Mouse (Mus musculus) CH12F3 (cell line): ENCODE results near the gene Emp1.

Source experiments
- in situ Hi-C: fragments of 300-500 bp; cut with MboI; formaldehyde crosslinking; loops from 2 replicates; pipeline ENCODE4 v1.14.3; 2020; ENCODE audit warnings: low sequenced_read_pairs

The Emp1 gene

DNA sequence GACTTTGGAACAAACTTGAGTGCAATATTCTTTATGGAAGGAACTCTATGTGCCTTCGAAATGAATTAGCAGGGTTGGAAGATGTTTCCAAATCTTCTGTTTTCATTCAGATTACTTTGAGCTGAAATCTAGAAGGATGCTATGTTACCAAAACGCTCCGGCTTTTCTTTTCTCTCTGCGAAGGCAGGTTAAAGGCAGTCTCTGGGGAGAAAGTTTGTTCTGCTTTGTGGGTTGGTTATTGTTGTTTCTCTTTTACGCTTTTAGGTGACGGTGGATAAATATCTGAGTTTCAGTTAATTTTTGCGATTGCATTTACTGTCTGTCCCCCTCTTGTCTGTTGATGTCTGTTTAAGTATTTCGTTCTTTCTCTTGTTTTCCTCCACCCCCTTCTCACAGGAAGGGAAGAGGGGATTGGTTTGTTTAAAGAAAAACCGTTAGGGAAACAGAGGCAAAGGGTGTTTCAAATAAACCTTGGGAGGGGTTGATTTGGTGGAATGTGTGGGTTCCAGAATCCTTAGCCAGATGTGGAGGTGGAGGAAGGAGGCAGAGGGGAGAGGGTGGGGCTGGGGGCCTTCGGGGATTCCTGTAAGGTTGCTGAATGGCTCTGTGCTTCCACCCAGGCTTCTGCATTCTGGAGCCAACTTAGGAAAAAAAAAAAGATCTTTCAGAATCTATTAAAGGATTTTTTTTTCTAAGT is 1.1 kb downstream of the Emp1 start:
- in situ Hi-C loops = loop anchor here (10.0 kb wide), 1 partner anchor 209 kb away; no protein-coding TSS in a partner anchor

DNA sequence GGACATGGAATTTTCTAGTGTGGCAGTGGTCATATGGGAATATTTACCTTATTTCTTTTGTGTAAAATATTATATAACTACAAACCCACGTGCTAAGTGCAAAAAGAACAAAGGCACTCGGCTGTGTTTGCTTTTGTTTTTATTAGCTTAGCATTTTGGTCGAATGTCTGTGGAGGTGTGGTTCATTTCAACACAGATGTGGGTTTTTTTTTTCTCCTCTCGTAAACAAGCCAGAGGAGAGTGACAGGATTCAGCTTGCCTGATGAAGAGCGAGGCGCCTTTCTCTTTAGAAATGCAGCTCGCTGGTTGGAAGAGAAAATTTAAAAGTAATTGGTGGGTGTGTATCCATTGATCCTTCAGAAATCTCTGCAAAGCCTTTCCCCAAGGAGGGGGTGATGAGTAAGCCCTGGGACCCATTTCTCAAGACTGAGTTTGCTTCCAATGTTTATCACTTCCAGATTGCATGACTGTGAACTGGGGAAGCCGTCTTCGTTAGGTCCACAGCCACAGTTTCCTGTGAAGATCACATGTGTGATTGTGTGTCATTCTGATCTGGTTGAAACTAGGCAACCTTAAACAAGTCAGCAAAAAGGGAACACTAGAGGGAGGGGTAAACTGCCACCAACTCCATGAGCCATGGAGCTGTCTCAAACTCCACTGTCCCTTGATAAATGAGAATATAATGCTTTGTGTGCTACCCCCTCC is 1.8 kb downstream of the Emp1 start:
- in situ Hi-C loops = loop anchor here (10.0 kb wide), 1 partner anchor 209 kb away; no protein-coding TSS in a partner anchor

DNA sequence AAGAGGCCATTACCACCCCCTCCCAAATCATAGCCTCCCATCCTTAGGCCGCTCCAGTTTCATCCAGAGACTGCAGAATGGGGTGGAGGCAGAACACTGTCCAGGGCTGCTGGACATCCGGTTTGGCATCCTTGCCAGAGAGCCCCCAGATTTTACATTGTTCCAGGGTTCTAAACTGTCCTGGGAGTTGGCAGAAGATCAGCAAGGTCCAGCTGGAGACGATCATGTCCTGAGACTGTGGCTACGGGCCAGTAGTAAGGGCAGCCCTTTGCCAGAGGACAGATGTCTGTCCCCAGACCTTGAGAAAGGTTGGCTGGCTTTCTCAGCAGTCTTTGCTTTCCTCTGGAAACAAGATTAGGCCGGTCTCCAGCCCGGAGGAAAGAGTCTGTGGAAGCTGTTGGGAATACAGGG is 2.6 kb downstream of the Emp1 start:
- in situ Hi-C loops = loop anchor here (10.0 kb wide), 1 partner anchor 210 kb away; no protein-coding TSS in a partner anchor

DNA sequence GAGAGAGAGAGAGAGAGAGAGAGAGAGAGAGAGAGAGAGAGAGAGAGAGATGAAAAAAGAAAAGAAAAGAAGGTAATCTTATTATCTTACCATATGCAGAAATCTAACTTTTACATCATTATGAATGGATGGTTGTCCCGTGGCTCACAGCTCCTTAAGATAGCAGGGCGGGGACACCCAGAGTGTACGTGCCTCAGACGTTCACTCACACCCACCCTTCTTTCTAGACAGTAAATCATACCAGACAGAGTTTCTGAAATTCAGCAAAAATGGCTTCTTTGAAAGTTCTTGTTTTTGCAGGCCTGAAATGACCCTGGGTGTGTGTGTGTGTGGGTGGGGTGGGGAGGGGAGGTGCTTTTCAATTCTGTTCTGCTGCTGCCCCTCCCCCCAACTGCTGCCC is 3.3 kb downstream of the Emp1 start:
- in situ Hi-C loops = loop anchor here (10.0 kb wide), 1 partner anchor 211 kb away; no protein-coding TSS in a partner anchor

DNA sequence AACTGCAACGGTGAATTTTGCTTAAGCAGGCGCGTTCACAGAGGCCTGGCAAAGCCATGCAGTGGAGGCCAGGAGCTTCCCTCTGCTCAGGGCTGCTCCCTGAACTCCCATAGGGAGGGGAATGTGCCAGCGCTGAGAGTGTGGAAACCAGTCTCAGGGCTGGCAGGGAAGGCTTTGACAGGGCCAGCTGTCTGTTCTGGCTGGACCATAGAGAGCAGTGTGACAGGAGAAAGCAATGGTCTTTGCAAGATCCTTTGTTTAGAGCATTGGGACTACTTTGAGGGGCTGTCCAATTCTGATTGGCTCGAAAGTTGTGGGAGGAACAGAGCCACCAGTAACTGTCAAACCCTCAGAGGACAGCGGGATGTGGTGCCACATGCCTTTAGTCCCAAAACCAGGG is 5.9 kb downstream of the Emp1 start:
- in situ Hi-C loops = loop anchor here (10.0 kb wide), 1 partner anchor 213 kb away; no protein-coding TSS in a partner anchor

DNA sequence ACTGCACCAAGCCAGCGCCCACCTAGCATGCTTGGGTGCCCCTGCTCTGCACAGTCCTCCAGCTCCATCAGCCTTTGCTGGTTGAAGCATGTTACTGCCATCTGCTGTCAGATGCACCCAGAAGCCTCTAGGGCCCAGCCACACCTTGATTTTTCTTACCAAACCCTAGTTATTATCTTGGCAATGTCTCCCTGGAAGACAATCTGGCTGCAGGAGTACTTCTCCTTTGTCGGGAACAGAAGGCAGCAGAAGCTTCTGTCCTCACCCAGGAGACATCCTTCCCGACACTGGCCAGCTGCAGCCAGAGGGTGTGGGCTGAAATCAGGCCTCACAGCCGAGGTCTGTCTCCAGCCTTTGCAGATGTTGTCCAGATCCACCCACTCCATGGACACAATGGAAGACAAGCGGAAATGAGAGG is 7.2 kb downstream of the Emp1 start:
- in situ Hi-C loops = loop anchor here (10.0 kb wide), 1 partner anchor 215 kb away; no protein-coding TSS in a partner anchor

DNA sequence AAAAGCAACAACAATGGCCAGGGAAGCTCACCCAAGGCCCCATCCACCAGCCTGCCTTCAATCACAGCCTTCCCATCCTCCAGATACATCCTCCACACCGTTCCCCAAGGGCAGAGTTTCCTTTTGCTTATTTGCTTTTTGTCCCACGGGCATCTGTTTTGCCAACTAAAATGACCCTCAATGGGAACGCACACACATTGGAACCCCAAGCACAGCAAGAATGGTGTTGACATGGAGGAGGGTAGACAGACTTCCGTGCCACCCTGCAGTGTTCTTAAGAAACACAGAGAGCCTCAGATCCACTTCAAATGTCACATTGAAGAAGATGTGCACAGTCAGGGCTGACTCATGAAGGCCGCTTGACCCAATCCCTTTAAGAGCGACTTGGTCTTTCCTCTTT is 8.6 kb downstream of the Emp1 start:
- in situ Hi-C loops = loop anchor here (10.0 kb wide), 1 partner anchor 126 kb away; no protein-coding TSS in a partner anchor

DNA sequence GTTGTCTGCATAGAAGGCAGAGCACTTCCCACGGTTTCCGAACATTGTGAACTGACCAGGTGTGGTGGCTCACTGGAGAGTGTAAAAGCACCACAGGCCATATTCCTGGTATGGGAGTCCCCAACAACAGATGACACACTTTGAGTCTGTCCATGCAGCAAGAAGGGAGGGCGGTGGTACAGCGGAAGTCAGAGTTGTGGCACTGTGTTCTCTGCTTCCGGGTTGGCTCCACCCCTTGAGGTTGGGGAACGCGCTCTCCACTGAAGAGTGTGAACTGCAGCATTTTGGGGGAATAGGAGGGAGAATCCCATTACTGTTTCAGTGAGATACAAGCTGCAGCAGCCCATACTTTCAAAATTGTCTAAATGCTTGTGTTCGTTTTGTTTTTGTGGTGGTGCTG is 11.0 kb downstream of the Emp1 start:
- in situ Hi-C loops = loop anchor here (10.0 kb wide), 1 partner anchor 129 kb away; no protein-coding TSS in a partner anchor

DNA sequence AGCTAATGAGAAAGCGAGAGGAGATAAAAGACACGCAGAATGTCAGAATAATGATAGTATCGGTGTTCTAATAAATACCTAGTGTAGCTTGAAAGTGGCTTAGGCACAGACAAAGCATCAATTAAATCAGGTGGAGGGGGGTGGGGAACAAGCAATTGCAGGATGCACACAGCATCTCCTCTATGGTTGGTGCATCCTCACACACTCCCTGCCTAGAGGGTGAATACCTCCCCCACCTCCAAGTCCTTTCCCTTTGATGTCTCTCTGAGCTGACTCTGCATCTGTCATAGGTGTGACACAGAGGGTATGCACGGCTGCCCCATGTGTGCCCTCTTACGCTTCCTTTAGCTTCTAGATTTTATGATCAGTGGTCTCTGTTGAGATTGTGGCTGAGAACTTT is 13.5 kb downstream of the Emp1 start:
- in situ Hi-C loops = loop anchor here (10.0 kb wide), 1 partner anchor 131 kb away; no protein-coding TSS in a partner anchor

DNA sequence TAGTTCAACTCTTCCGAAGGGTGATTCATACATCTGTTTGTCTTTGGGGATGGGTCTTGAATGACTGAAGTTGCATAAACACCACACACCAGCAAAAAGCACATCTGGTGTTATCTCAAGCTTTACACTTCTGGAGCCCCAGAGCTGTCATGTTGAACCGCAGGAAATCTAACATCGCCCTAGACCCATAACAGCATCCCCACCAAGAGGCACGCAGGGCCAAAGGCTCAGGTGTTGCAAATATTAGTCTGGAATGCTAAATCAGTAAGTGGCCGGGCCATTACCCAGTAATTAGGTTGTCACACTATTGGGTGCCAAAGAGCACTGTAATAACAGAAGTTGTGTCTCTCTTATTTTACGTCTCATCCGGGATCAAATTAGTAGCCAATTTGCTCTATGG is 13.9 kb downstream of the Emp1 start:
- in situ Hi-C loops = loop anchor here (10.0 kb wide), 1 partner anchor 131 kb away; no protein-coding TSS in a partner anchor

DNA sequence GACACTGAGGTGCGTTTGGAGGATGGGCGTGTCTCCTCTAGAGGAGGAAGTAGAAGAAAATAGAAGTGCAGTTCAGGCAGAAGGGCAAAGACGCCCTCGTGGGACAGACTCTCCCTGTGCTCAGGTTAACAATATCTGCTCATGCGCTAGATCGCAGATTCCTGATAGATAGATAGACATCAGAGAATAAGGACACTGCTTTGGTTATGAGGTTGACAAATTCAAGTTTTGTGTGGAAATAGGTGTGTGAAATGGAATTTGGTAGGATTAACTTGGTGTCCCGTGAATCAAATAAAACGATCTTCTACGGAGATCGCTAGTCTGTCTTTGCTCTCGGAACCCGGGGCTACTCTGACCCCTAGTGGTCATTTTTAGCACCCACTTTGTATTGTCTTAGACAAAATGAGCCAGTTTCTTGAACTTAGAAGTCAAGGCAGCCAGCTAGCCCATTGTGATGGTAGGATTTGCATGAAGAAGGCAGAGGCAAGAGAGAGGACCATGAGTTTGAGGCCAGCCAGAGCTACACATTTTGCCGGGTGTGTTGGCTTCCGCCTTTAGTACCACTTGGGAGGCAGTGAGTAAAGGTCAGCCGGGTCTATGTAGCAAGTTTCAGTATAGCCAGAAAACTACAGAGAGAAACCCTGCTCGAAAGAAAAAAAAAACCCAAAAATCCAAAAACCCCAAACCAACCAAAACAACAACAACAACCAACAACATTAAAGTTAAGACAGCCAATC is 15.4 kb downstream of the Emp1 start:
- in situ Hi-C loops = loop anchor here (10.0 kb wide), 1 partner anchor 133 kb away; no protein-coding TSS in a partner anchor

DNA sequence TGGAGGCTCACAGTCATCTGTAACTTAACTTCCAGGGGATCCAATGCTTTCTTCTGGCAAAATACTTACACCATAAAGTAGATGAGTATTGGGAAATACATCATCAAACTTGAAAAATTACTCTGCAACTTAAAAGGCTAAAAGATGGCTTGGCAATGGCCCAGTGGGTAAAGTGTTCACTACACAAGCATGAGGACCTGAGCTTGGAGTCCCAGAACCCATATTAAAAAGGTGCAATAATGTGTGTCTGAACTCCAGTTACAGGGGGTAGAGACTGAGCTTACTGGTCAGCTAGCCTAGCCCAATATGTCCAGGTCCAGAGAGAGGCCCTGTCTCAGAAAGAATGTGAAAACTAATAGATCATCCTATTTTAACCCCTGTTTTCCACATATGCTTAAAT is 21.6 kb downstream of the Emp1 start:
- in situ Hi-C loops = no loop called here

DNA sequence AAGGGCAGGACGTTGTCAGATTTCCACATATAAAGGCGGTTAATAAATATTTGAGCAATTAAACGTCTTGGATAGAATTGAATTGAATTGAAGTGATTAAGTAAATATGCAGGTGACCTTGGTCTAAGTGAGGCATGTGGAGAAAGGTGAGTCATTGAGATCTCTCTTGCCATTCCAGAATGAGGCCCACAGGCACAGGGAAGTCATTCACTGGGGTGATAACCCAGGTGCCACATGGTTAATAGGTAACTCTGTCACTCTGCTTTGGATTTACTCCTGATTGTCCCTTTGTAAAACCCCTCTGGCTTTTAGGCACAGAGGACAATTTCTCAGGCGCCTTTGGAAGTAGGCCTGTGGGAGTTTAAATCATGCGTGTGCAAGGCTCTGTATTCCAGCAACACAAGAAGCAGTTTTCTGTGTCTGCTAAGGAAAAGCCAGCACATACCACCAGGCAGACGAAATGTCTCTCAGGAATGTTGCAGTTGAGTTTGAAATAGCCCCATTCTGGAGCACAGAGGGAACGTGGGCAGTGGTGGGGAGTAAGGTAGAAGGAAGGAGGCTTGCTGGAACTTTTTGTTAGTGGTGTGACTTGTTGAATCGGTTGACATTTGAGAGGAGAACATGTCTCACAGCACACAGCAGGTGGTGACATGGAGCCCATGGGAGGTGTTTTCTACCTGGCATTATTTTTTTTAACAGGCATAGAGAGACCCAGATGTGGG is 23.6 kb downstream of the Emp1 start:
- in situ Hi-C loops = no loop called here

DNA sequence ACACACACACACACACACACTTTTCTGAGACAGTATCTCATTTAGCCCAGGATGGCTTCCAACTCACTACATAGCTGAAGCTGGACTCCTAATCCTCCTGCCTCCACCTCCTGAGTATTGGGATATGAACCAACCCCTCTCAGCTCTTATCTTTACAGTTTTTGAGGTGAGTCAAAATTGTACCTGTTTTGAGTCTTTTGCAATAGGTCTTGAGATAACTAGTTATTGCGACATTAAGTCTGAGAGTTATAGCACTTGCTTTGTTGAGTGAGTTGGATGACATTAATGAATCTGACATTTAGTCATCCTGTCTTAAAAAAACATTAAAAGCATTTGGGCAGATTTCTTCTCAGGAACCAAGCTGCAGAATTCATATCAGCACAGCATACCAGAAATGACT is 25.3 kb downstream of the Emp1 start:
- in situ Hi-C loops = no loop called here

DNA sequence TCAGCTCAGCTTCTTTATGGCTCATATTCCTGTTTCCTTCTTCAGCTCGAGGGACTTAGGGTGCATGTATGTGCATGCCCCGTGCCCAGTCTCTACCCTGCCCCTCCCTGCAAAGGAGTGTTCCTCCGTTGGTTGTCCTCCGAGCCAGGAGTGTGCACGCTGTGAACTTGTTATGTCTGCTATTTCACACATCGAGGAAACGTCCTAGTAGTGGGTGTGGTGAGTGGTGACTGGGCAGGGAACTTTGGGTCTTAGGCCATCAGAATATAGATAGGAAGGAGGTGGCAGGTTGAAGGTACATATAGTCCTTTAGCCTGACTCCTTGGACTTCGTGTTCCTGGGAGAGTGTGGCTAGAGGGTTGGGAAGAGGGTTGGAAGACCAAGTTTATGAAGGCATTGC is 26.4 kb downstream of the Emp1 start:
- in situ Hi-C loops = no loop called here

DNA sequence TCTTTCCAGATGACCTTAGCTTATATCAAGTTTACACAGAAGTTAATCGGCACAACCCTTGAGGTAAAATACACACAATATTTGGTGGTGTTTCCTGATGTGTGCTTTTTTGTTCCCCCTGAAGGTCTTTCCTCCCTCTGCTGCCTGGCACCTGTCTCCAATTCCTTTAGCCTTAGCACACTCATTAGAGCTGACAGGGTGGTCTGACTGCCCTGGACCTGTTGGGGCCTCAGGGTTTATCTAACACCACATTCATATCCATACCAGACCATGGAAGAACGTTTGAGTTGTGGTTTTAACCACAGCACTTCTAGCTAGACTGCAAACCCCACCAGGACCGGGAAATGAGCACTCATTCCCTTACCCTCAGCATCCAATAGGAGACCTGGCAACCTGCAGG is 28.1 kb downstream of the Emp1 start:
- in situ Hi-C loops = no loop called here

DNA sequence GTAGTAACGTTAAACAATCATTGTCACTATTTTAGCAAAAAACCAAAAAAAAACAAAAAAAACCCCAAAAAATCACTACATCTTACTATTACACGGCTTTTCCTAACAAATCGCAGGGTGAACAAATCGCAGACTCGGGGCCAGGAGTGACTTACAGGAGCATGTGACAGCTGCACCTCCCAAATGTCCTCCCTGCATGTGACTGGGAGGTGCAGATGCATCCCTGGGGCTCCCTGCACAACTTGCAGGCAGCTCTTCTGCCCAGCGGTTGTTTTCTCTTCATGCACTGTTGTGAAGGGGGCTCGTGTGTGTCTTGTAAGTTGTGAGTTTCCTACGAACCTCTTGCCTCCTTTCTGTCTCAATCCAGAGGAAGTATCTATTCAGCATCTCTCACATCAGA is 33.0 kb downstream of the Emp1 start:
- in situ Hi-C loops = no loop called here

DNA sequence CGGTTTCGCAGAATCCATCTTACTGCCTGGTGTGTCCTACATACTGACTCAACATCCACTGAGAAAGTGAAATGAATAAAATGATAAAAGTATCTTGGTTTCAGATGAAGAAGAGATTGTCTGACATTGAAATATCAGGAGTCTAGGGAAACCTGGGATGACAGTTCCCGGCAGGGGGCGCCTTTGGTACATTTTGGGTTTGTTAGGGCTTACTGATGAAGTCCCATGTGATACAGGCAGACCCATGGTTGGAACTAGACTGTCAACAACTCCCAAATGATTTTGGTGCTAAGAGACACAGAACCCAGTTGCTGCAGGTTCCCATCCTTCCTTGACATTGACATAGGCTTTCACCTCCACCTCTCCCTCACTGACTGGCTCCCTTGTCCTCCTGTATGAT is 34.7 kb downstream of the Emp1 start:
- in situ Hi-C loops = no loop called here

DNA sequence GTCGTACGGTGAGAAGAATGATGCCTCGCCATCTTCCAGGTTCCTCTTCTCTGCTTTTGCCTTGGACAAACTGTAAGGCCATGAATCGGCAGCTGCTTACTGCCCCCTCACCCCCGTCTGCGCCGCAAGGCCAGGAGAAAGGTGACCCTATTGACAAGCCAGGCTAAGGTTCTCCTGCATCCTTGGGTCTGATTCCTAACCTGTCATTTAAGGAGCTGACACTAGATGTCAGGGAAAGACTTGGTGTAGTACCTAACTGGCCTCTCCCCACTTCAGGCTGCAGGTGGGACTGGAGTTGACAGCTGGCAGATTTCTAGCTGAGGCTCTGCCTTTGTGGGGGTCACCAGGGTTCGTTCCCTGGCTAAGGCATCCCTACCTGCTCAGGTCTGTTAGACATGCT is 35.4 kb downstream of the Emp1 start:
- in situ Hi-C loops = no loop called here

DNA sequence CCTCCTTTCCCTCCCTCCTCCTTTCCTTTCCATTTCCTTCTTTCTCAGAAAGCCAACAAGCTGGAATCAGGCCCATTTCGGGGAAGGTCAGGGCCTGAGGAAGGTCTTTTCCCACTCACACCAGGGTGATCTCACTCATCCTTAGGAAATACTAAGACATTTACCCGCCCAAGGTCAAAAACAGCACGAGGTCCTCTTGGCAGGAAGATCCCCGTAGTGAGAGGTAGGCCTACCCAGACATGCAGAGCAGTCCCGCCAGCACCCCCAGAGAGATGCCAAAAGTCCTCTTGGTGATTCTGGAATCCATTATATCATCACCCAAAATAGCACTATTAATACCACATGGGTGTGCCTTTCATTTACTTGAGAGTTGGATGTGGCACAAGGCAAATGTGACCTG is 36.5 kb downstream of the Emp1 start:
- in situ Hi-C loops = no loop called here

DNA sequence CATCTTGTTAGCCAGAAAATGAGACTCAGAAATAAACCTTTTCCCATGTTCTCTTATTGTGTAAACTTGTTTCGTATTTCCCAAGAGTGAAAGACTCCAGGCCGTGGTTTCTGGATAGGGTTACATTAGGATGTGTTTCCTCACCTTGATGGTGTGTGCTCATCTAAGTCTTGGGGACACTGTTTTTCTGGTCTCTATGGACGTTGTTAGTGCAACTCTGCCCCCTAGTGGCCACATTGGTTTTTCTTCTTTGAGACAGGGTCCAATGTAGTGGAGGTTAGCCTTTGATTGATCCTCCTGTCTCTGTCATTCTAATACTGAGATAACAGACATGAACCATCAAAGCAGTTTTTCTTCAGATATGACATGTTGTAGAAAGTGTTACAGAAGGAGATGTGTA is 38.0 kb downstream of the Emp1 start:
- in situ Hi-C loops = no loop called here
